Mouse (Mus musculus) liver, embryonic 14.5 days (tissue): ENCODE data around the gene Abl1.

Experiments
- CTCF ChIP-seq: IDR thresholded peaks from 2 replicates; pipeline ENCODE4 v1.5.1; 2016; ENCODE audit warnings: antibody characterized with exemption, low read depth, control low read depth
- EP300 ChIP-seq: IDR thresholded peaks from 2 replicates; pipeline ENCODE4 v1.6.1; 2016; ENCODE audit warnings: antibody characterized with exemption, low read depth

GRCm38 (mm10) chr2:31654854-31655559, 33.2 kb upstream of the Abl1 start:
- TF ChIP-seq CTCF (peak; percentile 53), EP300 (no peak)
